Mouse (Mus musculus) gonadal fat pad, adult 2 months (tissue): ENCODE data around the gene 2610008E11Rik. TPM values are rescaled to one million over a fixed set of nuclear protein-coding genes. Genes with fewer than 3 reads are reported as not detected.
A peak's percentile ranks its signal among the peaks of the same experiment; 100 is the strongest.
"Not testable (repeated sequence)": the region's sequence is repeated elsewhere in the genome, so short reads cannot be mapped to it uniquely, and the experiment has no call there.

ENCODE experiments used
- DNase-seq: peaks from one replicate; pipeline ENCODE4 v3.0.0-alpha.2; 2012; ENCODE audit warnings: low read depth
- polyA plus RNA-seq: library from polyadenylated mRNA; depleted of rRNA; stranded (reverse); fragments of >200 nt; gene quantifications from 2 replicates; pipeline ENCODE4 v1.2.3, GENCODE M21; 2012; rRNA removed

The 2610008E11Rik gene
- 2.2 and 2.5 TPM in 2 replicates for polyA plus RNA-seq

DNA sequence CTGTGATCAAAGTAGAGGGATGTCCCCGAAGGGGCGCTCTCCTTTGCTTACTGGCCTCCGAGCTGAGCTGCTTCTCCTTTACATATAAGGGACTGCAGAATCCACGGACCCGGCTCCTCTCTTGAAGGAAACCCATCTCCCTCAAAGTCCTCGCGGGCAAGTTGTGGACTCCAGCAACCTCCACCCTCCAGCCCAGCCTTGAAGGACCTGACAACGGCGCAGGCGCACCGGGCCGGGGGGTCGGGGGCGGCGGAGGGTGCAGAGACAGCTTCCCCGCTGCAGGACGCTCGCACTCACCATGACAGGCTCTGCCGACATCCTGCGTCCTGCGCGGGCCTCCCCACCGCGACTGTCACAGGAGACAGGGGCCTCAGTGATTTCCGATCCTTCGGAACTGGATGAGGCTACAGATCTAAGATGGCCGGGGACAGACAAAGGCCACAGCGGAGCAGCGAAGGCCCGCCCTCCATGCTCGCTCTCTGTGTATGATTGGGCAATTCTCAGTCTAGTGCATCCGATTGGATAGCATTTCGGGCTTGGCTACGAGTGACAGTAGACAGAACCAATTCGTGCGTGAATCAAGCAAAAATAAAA is at the start of gene 2610008E11Rik:
Gene 2610008E11Rik (minus strand): TSS at position 440 of the 594 bp plus-strand sequence.
- DNase-seq = peak; percentile 73

DNA sequence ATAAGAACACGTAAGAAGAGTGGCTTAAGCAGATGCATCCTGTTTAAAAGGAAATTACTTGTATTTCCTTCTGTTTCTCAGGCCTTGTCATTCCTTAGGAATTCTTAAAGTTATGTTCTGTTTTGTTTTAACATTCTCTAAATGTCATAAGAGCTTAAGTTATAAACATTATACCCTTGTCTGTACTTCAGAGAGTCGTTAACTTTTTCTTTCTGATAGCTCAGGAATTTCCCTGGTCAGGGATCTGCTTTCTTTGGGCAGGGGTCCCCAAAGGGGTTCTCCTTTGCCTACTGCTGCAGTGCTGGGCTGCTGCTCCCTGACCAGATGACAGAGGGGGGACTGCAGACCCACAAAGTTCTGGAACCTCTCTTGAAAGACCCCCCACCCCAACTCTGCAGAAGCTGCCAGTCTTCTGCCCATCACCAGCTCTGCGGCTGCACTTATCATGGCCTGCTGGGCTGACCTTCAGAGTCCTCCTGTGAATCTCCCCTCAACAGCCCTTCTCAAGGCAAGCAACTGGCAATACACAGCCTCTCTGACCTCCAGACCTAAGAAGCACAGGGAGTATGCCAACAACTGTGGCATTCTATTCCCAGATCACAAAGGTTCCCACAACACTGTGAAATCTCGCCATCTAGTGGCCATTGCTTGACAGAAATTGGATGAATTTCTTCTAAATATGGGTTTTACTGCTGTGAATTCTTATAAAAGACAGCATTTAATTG is 18.9 kb upstream of the 2610008E11Rik start:
- no peak for DNase-seq

DNA sequence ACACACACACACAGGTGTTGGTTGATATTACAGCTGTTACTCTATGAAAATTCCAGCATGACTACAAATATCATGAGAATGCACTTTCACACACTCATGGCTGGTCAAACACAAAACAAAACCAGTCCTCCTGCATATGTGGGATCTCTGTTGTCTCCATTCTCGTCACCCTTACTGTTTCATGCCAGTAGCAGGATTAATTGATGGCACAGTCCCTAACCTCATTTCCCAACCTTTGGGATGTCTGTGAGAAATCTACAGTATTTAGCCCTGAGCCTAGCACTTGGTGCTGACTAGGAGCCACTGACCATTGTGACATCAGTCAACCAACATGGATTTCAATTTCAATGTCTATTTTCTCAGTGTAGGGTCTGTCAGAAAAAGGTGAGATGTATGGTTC is 17.7 kb upstream of the 2610008E11Rik start:
- DNase-seq = peak; percentile 70

DNA sequence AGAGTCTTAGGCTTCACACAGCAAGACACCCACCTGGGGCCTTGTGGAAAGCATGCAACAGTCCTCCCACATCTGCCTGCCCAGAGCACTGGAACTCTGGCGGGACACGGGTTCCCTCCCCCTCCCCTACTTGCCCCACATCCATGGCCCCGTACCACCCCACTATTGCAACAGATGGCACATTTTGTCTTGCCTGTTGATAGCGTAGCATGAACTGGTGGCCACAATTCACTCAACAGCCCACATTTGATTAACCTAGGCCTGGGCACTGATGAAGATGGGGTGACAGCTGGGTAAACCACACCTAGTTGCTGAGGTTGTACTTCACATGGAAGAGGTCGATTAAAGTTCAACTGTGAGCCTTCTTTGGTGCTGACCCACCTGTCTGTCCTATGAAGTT is 13.1 kb upstream of the 2610008E11Rik start:
- no peak for DNase-seq

DNA sequence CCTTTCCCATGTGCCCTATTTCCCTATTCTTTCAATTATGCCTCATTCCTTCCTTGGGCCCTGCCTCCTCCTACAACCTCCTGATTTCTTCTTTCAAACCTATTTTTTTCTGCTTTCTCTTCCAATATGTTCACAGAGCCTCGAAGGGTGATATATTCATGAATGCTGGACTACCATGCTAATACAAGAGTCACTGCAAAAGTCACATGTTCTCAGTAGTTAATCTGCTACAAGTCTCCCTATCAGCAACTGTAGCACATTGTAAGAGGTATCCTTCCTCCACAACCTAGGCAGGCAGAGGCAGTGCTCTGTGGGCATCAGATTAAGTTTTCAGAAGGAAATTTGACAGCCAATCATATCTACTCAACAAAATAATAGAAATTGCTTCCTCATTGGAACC is 11.8 kb upstream of the 2610008E11Rik start:
- DNase-seq = no peak

DNA sequence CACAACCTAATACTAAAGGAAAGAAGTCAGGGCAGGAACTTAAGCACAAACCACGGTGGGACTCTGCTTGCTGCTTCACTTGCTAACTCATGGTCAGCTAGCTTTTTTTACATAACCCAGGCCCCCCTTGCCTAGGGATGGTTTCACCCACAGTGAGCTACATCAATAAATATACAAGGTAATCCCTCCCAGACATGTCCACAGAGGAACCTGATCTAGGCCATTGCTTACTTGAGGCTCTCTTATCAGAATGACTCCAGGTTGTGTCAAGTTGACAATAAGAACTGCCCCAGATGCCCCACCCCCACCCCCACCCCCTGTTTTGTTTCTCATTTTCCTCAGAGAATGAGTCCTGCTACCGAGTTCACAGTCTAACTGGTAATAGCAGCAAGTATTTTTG is 10.1 kb upstream of the 2610008E11Rik start:
- DNase-seq = no peak

DNA sequence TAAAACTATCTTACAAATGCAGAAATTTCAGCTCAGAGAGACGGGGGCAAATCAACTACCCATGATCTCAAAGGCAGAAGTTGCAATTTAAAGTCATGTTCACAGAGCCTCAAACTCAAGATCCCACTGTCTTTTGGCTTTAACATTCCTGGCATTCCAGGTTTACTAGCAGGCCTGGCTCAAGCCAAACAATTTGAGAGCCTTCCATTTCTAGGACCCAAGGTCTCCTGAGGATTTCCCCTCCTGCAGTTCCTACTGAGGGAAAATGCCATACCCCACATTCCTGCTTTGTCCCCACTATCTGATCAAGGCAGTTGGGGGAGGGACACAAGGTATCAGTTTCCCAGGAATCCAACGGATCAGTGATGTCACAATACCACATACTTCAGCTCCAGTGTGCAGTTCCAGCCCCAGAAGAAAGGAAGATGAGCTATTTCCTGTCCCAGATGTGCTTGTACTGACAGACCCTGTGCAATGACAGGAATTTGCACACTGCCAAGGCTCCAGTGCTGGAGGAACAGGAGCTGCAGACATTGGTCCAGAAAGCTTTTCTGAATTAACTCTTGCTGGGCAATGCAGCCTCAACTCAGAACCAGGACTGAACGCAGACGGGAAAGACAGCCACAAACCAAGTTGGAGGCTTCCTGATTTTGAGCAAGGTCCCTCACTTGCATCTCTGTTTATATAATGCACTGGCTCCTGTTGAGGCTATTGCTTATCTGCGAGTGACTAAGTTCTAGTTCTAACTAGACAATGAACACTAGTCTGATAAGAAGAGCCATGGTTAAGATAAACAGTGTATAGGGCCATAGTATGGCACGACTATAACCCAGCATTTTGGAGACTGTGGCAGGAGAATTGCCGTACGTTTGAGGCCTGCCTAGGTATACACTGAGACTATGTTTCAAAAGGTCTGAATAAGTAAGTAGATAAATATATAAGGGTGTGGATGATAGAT is 9.2 kb upstream of the 2610008E11Rik start:
- DNase-seq = no peak

DNA sequence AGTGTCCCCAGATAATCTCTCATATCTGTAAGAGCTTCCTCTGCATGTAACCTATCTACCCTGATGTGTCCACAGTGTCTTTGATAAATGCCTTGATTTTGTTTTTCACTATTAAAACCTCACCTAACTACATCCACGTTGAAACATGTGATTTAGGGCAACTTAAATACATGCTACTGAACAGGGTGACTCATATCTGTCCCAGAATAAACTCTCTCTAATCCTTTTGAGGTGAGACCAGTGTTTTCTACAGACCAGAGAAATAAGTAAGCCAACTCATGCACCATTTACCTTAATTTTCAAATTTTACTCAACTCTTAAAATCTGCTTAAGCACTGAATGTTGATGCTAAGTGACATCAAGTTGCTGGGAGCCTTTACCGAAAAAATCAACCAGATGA is 694 bp downstream of the 2610008E11Rik start:
- no peak for DNase-seq

DNA sequence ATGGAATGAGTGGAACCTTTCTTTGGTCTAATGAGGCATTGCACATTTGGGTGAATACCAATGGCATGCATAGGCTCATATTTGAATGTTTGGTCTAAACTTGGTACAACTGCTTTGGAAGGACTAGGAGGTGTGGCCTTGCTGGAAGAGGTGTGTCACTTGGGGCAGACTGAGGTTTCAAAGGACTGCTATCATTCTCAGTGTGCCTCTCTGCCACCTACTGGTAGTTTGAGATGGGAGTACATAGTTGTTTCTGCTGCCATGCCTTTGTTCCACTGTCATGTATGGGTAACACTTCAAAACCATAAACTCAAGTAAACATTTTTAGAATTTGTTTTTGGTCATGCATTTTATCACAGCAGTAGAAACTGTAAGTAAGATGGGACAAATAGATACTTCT is 5.7 kb downstream of the 2610008E11Rik start:
- no peak for DNase-seq

DNA sequence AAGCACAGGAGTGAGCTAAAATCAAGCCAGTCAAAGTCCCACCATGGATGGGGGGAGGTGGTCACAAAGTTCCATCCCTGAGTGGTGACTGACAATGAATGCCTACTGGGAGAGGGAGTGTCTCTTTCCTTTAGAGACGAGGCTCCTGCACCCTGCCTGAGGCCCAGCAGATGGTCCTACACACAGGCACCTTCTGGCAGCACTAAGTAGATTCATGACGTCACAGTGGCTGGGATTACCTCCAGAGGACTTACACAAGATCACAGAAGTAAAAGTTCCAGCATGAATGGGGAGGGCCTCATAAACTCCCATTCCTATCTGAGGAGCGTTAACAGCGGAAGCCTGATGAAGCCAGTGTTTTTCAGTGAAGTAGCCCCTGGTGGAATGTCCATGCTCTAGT is 8.4 kb downstream of the 2610008E11Rik start:
- no peak for DNase-seq

DNA sequence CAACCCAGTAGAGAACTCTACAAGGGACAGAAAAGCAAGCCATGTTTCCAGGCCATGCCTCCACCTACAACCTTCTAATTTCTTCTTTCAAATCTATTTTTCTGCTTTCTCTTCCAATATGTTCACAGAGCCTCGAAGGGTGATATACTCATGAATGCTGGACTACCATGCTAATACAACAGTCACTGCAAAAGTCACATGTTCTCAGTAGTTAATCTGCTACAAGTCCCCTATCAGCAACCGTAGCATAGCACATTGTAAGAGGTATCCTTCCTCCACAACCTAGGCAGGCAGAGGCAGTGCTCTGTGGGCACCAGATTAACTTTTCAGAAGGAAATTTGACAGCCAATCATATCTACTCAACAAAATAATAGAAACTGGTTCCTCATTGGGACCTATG is 10.8 kb downstream of the 2610008E11Rik start:
- no peak for DNase-seq

DNA sequence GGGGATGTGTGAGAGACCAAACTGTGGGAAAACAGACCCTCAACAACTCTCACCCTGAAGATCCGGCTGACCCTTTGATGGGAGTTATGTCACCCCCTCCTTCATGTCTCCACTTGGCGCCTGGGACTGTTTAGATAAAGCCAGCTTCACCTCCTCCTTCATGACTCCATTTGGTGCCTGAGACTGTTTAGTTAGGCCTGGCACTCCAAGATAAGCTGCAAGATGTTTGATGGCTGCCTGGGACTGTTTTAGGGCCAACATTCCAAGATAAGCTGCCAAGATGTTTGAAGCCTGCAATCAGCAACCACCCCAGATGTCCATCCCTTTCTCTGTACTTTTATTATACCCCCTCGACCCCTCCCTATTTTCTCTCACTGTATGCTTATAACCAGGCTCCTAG is 40.0 kb downstream of the 2610008E11Rik start:
- DNase-seq = not testable (repeated sequence)

DNA sequence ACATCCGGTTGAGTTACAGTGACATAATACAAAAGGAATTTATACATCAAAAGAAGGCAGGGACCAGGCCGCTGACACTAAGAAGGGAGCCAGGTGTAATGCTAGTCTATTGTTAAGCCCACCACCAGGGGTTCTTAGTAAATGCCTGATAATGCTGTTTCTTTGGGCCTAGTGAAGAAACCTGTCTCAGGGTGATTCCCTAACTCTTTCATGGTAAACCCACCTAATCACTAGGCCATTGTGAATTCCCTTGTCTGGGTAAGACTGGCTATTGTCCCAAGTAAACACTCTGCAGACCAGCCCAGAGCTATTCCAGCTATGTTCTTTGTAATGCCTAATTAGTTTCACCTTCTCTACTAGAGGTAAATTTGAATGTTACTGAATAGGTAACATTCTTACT is 54.9 kb downstream of the 2610008E11Rik start:
- DNase-seq = not testable (repeated sequence)

DNA sequence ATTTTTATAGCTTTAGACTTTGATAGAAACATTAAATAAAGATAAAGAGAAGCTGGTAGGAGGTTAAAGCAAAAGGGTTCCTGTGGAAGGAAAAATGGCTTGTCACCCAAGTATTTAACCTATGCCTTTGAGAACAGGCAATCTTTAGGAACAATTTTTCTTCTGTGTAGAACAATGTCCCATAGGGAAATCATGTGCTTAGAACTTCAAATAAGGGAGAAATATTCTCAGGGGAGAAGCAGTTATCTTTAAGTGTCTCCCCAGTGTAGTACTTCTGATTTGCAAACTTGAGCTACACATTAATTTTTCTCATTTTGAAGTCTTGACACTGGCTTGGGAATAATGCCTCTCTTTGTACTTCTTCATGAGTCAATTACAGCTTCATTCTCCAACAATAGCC is 69.0 kb downstream of the 2610008E11Rik start, which contains the start of gene Olfr57:
Gene Olfr57 (plus strand): TSS at position 301 of the 400 bp plus-strand sequence.
- no peak for DNase-seq

Other genes starting within 250 kb of the 2610008E11Rik start
- not detected in 2 replicates for gene Olfr1356, start 245.4 kb downstream of the 2610008E11Rik start, polyA plus RNA-seq
- not detected in 2 replicates for gene Olfr1355, start 222.1 kb downstream of the 2610008E11Rik start, polyA plus RNA-seq
- not detected in 2 replicates for gene Olfr1354, start 184.4 kb downstream of the 2610008E11Rik start, polyA plus RNA-seq
- not detected in 2 replicates for gene Olfr8, start 147.0 kb downstream of the 2610008E11Rik start, polyA plus RNA-seq
- not detected in 2 replicates for gene Olfr1353, start 134.3 kb downstream of the 2610008E11Rik start, polyA plus RNA-seq
- not detected in 2 replicates for gene Olfr1352, start 116.5 kb downstream of the 2610008E11Rik start, polyA plus RNA-seq
- not detected in 2 replicates for gene Olfr1351, start 85.1 kb downstream of the 2610008E11Rik start, polyA plus RNA-seq
- gene Olfr57, start 68.9 kb downstream of the 2610008E11Rik start, polyA plus RNA-seq = not detected in 2 replicates
- not detected in 2 replicates for gene Vmn2r80, start 51.2 kb upstream of the 2610008E11Rik start, polyA plus RNA-seq
- gene Vmn2r81, start 150.1 kb upstream of the 2610008E11Rik start, polyA plus RNA-seq = not detected in 2 replicates